Mouse (Mus musculus): Measurements from ENCODE around the gene Olfr582.

DNA sequence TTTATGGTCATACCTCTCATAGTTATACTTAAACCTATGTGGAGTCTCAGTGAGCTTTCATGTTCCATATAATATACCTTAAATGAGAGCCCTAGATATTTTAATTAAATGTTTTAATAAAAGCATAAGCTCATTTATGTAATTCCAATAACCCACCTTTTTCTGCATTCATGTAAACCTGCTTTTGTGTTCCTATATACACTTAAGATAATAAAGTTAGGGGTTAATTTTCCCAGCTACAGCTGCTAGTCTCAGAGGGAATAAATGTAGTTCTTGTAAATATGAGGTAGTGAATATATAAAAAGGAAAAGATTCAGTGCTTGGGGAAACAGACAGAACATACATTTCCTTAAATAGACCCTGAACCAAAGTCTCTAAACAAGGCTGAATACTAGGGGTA lies at the start of gene Olfr582:
- TF ChIP-seq POLR2A (IDR thresholded peaks at IDR 0.05; ENCODE audit: insufficient read depth, low read depth, low read length) (no peak), CTCF (IDR thresholded peaks at IDR 0.05; ENCODE audit: insufficient read depth, low read depth, low read length) (no peak)

All from olfactory bulb, adult 2 months (tissue).